ENCODE assay signal across 9 mouse cellular contexts in genomic region chr6:29506834-29507233, GRCm38 (mm10). TPM values are rescaled to one million over a fixed set of nuclear protein-coding genes. Genes with fewer than 3 reads are reported as not detected.
DNase-seq lines count a peak whose midpoint lies in the region; ATAC-seq and TF ChIP-seq lines count a peak whose summit lies in the region.
"Had no signal": no experiment of that assay in that cellular context is flagged by ENCODE, and none has a peak within 500 bp of the region (broad histone marks: within the 10 kb centered on the region; RNA-seq: fewer than 3 reads in every experiment).

No protein-coding gene starts in this region.

- H3K27me3 ChIP-seq in kidney, adult 2 months (replicated peaks; ENCODE audit: control insufficient read depth, insufficient read depth, low read length), result no peaks in the 10 kb centered on the region
- no peaks in the 10 kb centered on the region for H3K27me3 ChIP-seq in embryonic facial prominence, embryonic 14.5 days (replicated peaks; ENCODE audit: control insufficient read depth, insufficient read depth, low read length)
- H3K27me3 ChIP-seq in intestine, embryonic 14.5 days (replicated peaks; ENCODE audit: control insufficient read depth, insufficient read depth, low read length), result no peaks in the 10 kb centered on the region
- H3K27me3 ChIP-seq in midbrain, embryonic 14.5 days (ENCODE audit: control insufficient read depth, insufficient read depth, low read length), result peaks cover 30% of the 10 kb centered on the region; the same call in 1 of the 2 replicates

- no peak for DNase-seq in kidney, adult 2 months
- DNase-seq in kidney, postnatal 14 days, result no peak
- no peak for DNase-seq in embryonic facial prominence, embryonic 14.5 days (ENCODE audit: low spot score)
- DNase-seq in intestine, embryonic 14.5 days (ENCODE audit: low spot score), result no peak
- DNase-seq in midbrain, embryonic 14.5 days, result no peak
- DNase-seq in spleen, adult 12 weeks (ENCODE audit: low spot score), result no peak
- no peak for DNase-seq in thymus, postnatal 4 days
- DNase-seq in thymus, adult 18-20 months, result no peak
- DNase-seq: spleen, adult 18-20 months had no signal

- H3K4me1 ChIP-seq in kidney, adult 2 months (ENCODE audit: control insufficient read depth, insufficient read depth, low read length), result 0 out of 2 replicates have a peak, but pooled peaks cover 3% of the 10 kb centered on the region
- peaks cover 15% of the 10 kb centered on the region; the same call in 1 of the 2 replicates for H3K4me1 ChIP-seq in embryonic facial prominence, embryonic 14.5 days (ENCODE audit: control insufficient read depth, insufficient read depth, low read length)
- peaks cover 17% of the 10 kb centered on the region for H3K4me1 ChIP-seq in intestine, embryonic 14.5 days (replicated peaks; ENCODE audit: control insufficient read depth, insufficient read depth, low read length)
- H3K4me1 ChIP-seq in midbrain, embryonic 14.5 days (ENCODE audit: control insufficient read depth, insufficient read depth, low read length), result peaks cover 8% of the 10 kb centered on the region; the same call in 1 of the 2 replicates

- peak overlapping the region; percentile 59; the same call in 1 of the 2 replicates for H3K4me3 ChIP-seq in kidney, adult 2 months (ENCODE audit: insufficient read depth, low read depth, low read length)
- peak overlapping the region; percentile 61 for H3K4me3 ChIP-seq in embryonic facial prominence, embryonic 14.5 days (ENCODE audit: low read depth, low read length)
- peak overlapping the region; percentile 57 for H3K4me3 ChIP-seq in intestine, embryonic 14.5 days (ENCODE audit: low read depth, low read length)
- peak overlapping the region; percentile 40 for H3K4me3 ChIP-seq in midbrain, embryonic 14.5 days (replicated peaks; ENCODE audit: low read depth, low read length)

- H3K4me2 ChIP-seq in embryonic facial prominence, embryonic 14.5 days (ENCODE audit: low read depth, low read length), result peak overlapping the region; percentile 66
- H3K4me2 ChIP-seq in intestine, embryonic 14.5 days (ENCODE audit: low read length), result peak overlapping the region; percentile 68
- H3K4me2 ChIP-seq in midbrain, embryonic 14.5 days (ENCODE audit: low read length), result peak overlapping the region; percentile 67

- H3K36me3 ChIP-seq in kidney, adult 2 months (ENCODE audit: control insufficient read depth, insufficient read depth, low read length), result no peaks in the 10 kb centered on the region
- H3K36me3 ChIP-seq in embryonic facial prominence, embryonic 14.5 days (ENCODE audit: control insufficient read depth, insufficient read depth, low read length), result no peaks in the 10 kb centered on the region; the same call in 1 of the 2 replicates
- peaks cover 17% of the 10 kb centered on the region for H3K36me3 ChIP-seq in intestine, embryonic 14.5 days (ENCODE audit: control insufficient read depth, insufficient read depth, low read length)
- no peaks in the 10 kb centered on the region for H3K36me3 ChIP-seq in midbrain, embryonic 14.5 days (ENCODE audit: control insufficient read depth, insufficient read depth, low read length)

- peak overlapping the region; percentile 70 for H3K9ac ChIP-seq in embryonic facial prominence, embryonic 14.5 days (ENCODE audit: low read depth, low read length)
- peak overlapping the region; percentile 58 for H3K9ac ChIP-seq in intestine, embryonic 14.5 days (ENCODE audit: low read length)
- H3K9ac ChIP-seq in midbrain, embryonic 14.5 days (replicated peaks; ENCODE audit: low read length), result no peak overlapping the region

- 32% methylated on average over 8 of the region's 8 CpGs for WGBS in kidney, adult 2 months
- 13% methylated on average over 8 of the region's 8 CpGs for WGBS in embryonic facial prominence, embryonic 14.5 days
- 21% methylated on average over 8 of the region's 8 CpGs for WGBS in intestine, embryonic 14.5 days
- 20% methylated on average over 8 of the region's 8 CpGs for WGBS in midbrain, embryonic 14.5 days

- TF ChIP-seq CTCF in kidney, adult 2 months (conservative IDR thresholded peaks at IDR 0.05; ENCODE audit: insufficient read depth, insufficient read length, low read depth, low read length), result no peak

- no peak overlapping the region for H3K27ac ChIP-seq in kidney, adult 2 months (ENCODE audit: insufficient read depth, low read depth, low read length)
- H3K27ac ChIP-seq in embryonic facial prominence, embryonic 14.5 days (replicated peaks; ENCODE audit: low read depth, low read length), result no peak overlapping the region
- no peak overlapping the region for H3K27ac ChIP-seq in intestine, embryonic 14.5 days (ENCODE audit: low read depth)
- H3K27ac ChIP-seq in midbrain, embryonic 14.5 days (replicated peaks; ENCODE audit: low read depth, low read length), result no peak overlapping the region

- 0 out of 2 replicates have a peak, but pooled peaks have one; percentile 34 for ATAC-seq in embryonic facial prominence, embryonic 14.5 days (ENCODE audit: low read depth)
- no peak for ATAC-seq in intestine, embryonic 14.5 days (replicated peaks; ENCODE audit: low FRiP score, low TSS enrichment, low read depth)
- no peak for ATAC-seq in midbrain, embryonic 14.5 days (ENCODE audit: low FRiP score, low TSS enrichment)

- H3K9me3 ChIP-seq in embryonic facial prominence, embryonic 14.5 days (ENCODE audit: control insufficient read depth, low read length), result no peaks in the 10 kb centered on the region
- H3K9me3 ChIP-seq in intestine, embryonic 14.5 days (ENCODE audit: control insufficient read depth, low read length), result no peaks in the 10 kb centered on the region
- no peaks in the 10 kb centered on the region for H3K9me3 ChIP-seq in midbrain, embryonic 14.5 days (ENCODE audit: control insufficient read depth, low read length)

- no peak for TF ChIP-seq POLR2A in kidney, adult 2 months (IDR thresholded peaks at IDR 0.05; ENCODE audit: low read depth, low read length)

RNA-seq across cellular contexts. Expression of gene Kcp, which starts 0.9 kb away (rescaled TPM):
- 25.7 and 26.2 TPM in 2 replicates for polyA plus RNA-seq in kidney, adult 2 months (2012; rRNA removed)
- 18.5 and 23.7 TPM in 2 replicates for polyA plus RNA-seq in embryonic facial prominence, embryonic 14.5 days (2014; fragmentation: Nextera tagmentation; extraction: Ambion mirVana)
- polyA plus RNA-seq in intestine, embryonic 14.5 days (2014; fragmentation: Nextera tagmentation; extraction: Ambion mirVana), result 25.2 and 28.6 TPM in 2 replicates
- polyA plus RNA-seq in midbrain, embryonic 14.5 days (2014; fragmentation: Nextera tagmentation; extraction: Ambion mirVana), result 11.6 and 12.1 TPM in 2 replicates

RNA-seq across cellular contexts. Expression of gene Irf5, which starts 19.6 kb away (rescaled TPM):
- 17.0 and 19.1 TPM in 2 replicates for polyA plus RNA-seq in kidney, adult 2 months (2012; rRNA removed)
- 5.2 and 5.9 TPM in 2 replicates for polyA plus RNA-seq in embryonic facial prominence, embryonic 14.5 days (2014; fragmentation: Nextera tagmentation; extraction: Ambion mirVana)
- polyA plus RNA-seq in intestine, embryonic 14.5 days (2014; fragmentation: Nextera tagmentation; extraction: Ambion mirVana), result 6.9 and 7.7 TPM in 2 replicates
- 1.1 and 1.9 TPM in 2 replicates for polyA plus RNA-seq in midbrain, embryonic 14.5 days (2014; fragmentation: Nextera tagmentation; extraction: Ambion mirVana)

RNA-seq across cellular contexts. Expression of gene Atp6v1fnb, which starts 35.6 kb away (rescaled TPM):
- polyA plus RNA-seq in kidney, adult 2 months (2012; rRNA removed), result 0.17 TPM in 1 of 2 replicates, not detected in the other
- polyA plus RNA-seq in embryonic facial prominence, embryonic 14.5 days (2014; fragmentation: Nextera tagmentation; extraction: Ambion mirVana), result not detected in 2 replicates
- polyA plus RNA-seq in intestine, embryonic 14.5 days (2014; fragmentation: Nextera tagmentation; extraction: Ambion mirVana), result 0.28 TPM in 1 of 2 replicates, not detected in the other
- polyA plus RNA-seq in midbrain, embryonic 14.5 days (2014; fragmentation: Nextera tagmentation; extraction: Ambion mirVana), result 0.84 TPM in 1 of 2 replicates, not detected in the other

RNA-seq across cellular contexts. Expression of gene Atp6v1f, which starts 39.3 kb away (rescaled TPM):
- 796 and 827 TPM in 2 replicates for polyA plus RNA-seq in kidney, adult 2 months (2012; rRNA removed)
- 213 and 215 TPM in 2 replicates for polyA plus RNA-seq in embryonic facial prominence, embryonic 14.5 days (2014; fragmentation: Nextera tagmentation; extraction: Ambion mirVana)
- 291 and 300 TPM in 2 replicates for polyA plus RNA-seq in intestine, embryonic 14.5 days (2014; fragmentation: Nextera tagmentation; extraction: Ambion mirVana)
- polyA plus RNA-seq in midbrain, embryonic 14.5 days (2014; fragmentation: Nextera tagmentation; extraction: Ambion mirVana), result 318 and 408 TPM in 2 replicates
